Mouse (Mus musculus): ENCODE measurements at regions not wholly inside any gene's neighbourhood (a gene's known extent, or its start where the extent isn't known, plus 50 kb on each side); places are given as distances from the start of the nearest gene placed in this dataset.

- TF ChIP-seq CTCF (IDR thresholded peaks at IDR 0.05; ENCODE audit: low read depth) (no peak), EP300 (optimal IDR thresholded peaks at IDR 0.05) (no peak)
Measured at GRCm38 (mm10) chr6:47646022-47646421, 50.9 kb upstream of the Ezh2 start.

All from stomach, postnatal 0 days (tissue).